Mouse (Mus musculus) heart, embryonic 13.5 days (tissue): ENCODE results near the gene Rnf151. TPM values are rescaled to one million over a fixed set of nuclear protein-coding genes. Genes with fewer than 3 reads are reported as not detected.

Experiments
- ATAC-seq: fragments of 200-750 bp; cut with Nextera tagmentation; 2 replicates; pipeline ENCODE4 v1.8.0; 2017; ENCODE audit warnings: moderate TSS enrichment; ENCODE audit not compliant: insufficient number of reproducible peaks, low FRiP score, low TSS enrichment; ENCODE audit errors: extremely low read depth
- H3K27ac ChIP-seq: fragments of 300-500 bp; sonication (generic); replicated peaks from 2 replicates; pipeline ENCODE4 v1.5.1; 2015; ENCODE audit warnings: moderate library complexity, mild to moderate bottlenecking, inconsistent platforms
- H3K27me3 ChIP-seq: fragments of 300-500 bp; sonication (generic); replicated peaks from 2 replicates; pipeline ENCODE4 v1.6.1; 2015; ENCODE audit warnings: mild to moderate bottlenecking, inconsistent platforms
- H3K36me3 ChIP-seq: fragments of 300-500 bp; sonication (generic); 2 replicates; pipeline ENCODE4 v1.6.1; 2015; ENCODE audit warnings: mild to moderate bottlenecking, inconsistent platforms
- H3K4me1 ChIP-seq: fragments of 300-500 bp; sonication (generic); 2 replicates; pipeline ENCODE4 v1.6.1; 2015; ENCODE audit warnings: inconsistent platforms
- H3K4me2 ChIP-seq: fragments of 300-500 bp; sonication (generic); 2 replicates; pipeline ENCODE4 v1.6.1; 2015; ENCODE audit warnings: inconsistent platforms, mild to moderate bottlenecking, moderate library complexity
- H3K4me3 ChIP-seq: fragments of 300-500 bp; sonication (generic); 2 replicates; pipeline ENCODE4 v1.5.1; 2015; ENCODE audit warnings: moderate library complexity, mild to moderate bottlenecking, inconsistent platforms
- H3K9ac ChIP-seq: fragments of 300-500 bp; sonication (generic); 2 replicates; pipeline ENCODE4 v1.6.1; 2015; ENCODE audit warnings: inconsistent platforms, mild to moderate bottlenecking, moderate library complexity
- H3K9me3 ChIP-seq: fragments of 300-500 bp; sonication (generic); 2 replicates; pipeline ENCODE4 v1.6.1; 2016; ENCODE audit warnings: inconsistent platforms
- WGBS: fragments of 180-500 bp; shearing (Covaris S2); methylation state at CpG from one replicate; pipeline ENCODE4 v1.1.7; 2015; ENCODE audit warnings: mixed read lengths; 5-methylcytosine and 5-hydroxymethylcytosine counted together
- polyA plus RNA-seq: library from polyadenylated mRNA; unstranded; fragments of >200 nt; fragmentation: Nextera tagmentation; extraction: Ambion mirVana; gene quantifications from 2 replicates; pipeline ENCODE4 v1.2.1, GENCODE M21; 2015

Gene Rnf151
- polyA plus RNA-seq: not detected in 2 replicates

DNA sequence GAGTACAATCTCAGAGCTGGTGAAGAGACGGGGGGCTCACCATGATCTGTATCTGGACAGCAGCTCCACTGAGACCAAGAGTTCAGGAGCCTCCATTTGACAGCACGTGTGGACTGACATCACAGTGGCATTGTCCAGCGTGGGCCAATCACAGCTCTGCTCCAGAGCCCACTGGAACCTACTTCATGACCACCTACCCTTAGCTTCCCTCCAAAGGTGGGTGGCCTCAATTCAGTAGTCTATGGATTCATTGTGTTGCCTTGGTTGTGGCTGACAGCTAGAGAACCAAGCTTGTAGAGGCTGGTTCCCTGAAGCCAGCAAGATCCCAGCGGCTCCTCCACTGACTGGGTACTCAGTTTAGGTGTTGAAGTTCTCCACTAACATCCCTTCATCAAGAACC, at the start of gene Rnf151, which contains the start of gene Rps2:
TSS of gene Rnf151 (minus strand) at position 121 of the 400 bp plus-strand sequence.
TSS of gene Rps2 (plus strand) at position 174 of the 400 bp plus-strand sequence.
- H3K36me3 ChIP-seq: peaks cover 47% of the 10 kb centered on the region
- H3K9me3 ChIP-seq: no peaks in the 10 kb centered on the region
- H3K9ac ChIP-seq: peak within 1 kb of the TSS; percentile 98
- no peak within 1 kb of the TSS for H3K27ac ChIP-seq
- peak within 1 kb of the TSS; percentile 74 for H3K4me2 ChIP-seq
- 77% methylated on average over 4 of the region's 4 CpGs for WGBS
- no peak for ATAC-seq
- H3K4me1 ChIP-seq: peaks cover 26% of the 10 kb centered on the region
- no peaks in the 10 kb centered on the region for H3K27me3 ChIP-seq
- H3K4me3 ChIP-seq: peak within 1 kb of the TSS; percentile 93

DNA sequence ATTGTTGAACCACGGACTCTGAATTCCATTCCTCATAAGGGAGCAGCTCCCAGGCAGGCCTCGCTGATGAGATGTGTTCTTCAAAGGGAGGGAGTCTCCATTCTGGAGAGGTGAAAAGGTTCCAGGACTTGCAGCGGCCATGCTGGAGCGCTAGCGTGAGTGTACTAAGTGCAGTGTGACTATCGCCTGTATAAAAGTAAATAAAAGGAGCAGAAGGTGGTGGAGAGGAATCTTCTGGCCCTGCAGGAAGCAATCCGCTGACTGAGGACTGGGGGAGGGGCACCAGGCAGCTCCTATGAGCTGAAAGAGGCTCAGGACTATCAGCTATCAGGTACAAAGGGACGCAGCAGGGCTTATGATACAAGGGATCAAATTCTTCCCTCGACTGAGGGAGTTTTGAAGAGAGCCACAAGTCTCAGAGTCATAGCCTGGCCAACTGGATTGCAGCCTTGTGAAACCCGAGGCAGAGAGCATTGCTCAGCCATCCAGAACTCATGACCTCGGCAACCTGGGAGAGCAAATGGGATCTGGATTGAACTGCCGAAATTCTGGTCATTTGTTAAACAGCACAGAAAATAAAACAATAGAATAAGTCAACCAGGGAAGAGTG, 48.5 kb upstream of the Rnf151 start:
- Histone ChIP-seq H3K9me3 (no peaks in the 10 kb centered on the region), H3K36me3 (no peaks in the 10 kb centered on the region), H3K4me2 (no peak overlapping the region), H3K27ac (no peak overlapping the region), H3K9ac (0 out of 2 replicates have a peak overlapping the region, but pooled peaks have one; percentile 8), H3K4me3 (no peak overlapping the region), H3K4me1 (peaks cover 29% of the 10 kb centered on the region), H3K27me3 (peaks cover 10% of the 10 kb centered on the region)
- no peak for ATAC-seq
- 25% methylated on average over 12 of the region's 12 CpGs for WGBS

GRCm38 (mm10) chr17:24765016-24765905, 47.4 kb upstream of the Rnf151 start:
- peaks cover 29% of the 10 kb centered on the region for H3K4me1 ChIP-seq
- H3K27ac ChIP-seq: no peak overlapping the region
- no peaks in the 10 kb centered on the region for H3K9me3 ChIP-seq
- H3K4me3 ChIP-seq: no peak overlapping the region
- no peaks in the 10 kb centered on the region for H3K36me3 ChIP-seq
- H3K27me3 ChIP-seq: peaks cover 15% of the 10 kb centered on the region
- WGBS: 35% methylated on average over 21 of the region's 22 CpGs
- peak overlapping the region; percentile 35 for H3K4me2 ChIP-seq
- no peak for ATAC-seq
- H3K9ac ChIP-seq: peak overlapping the region; percentile 20

- H3K4me1 ChIP-seq: peaks cover 23% of the 10 kb centered on the region
- H3K9ac ChIP-seq: no peak overlapping the region
- peaks cover 22% of the 10 kb centered on the region for H3K27me3 ChIP-seq
- ATAC-seq: no peak
- H3K4me2 ChIP-seq: no peak overlapping the region
- 58% methylated on average over 5 of the region's 5 CpGs for WGBS
- H3K36me3 ChIP-seq: no peaks in the 10 kb centered on the region
- no peak overlapping the region for H3K4me3 ChIP-seq
- H3K9me3 ChIP-seq: no peaks in the 10 kb centered on the region
- H3K27ac ChIP-seq: no peak overlapping the region
Measured at GRCm38 (mm10) chr17:24761121-24761520, 43.3 kb upstream of the Rnf151 start.

DNA sequence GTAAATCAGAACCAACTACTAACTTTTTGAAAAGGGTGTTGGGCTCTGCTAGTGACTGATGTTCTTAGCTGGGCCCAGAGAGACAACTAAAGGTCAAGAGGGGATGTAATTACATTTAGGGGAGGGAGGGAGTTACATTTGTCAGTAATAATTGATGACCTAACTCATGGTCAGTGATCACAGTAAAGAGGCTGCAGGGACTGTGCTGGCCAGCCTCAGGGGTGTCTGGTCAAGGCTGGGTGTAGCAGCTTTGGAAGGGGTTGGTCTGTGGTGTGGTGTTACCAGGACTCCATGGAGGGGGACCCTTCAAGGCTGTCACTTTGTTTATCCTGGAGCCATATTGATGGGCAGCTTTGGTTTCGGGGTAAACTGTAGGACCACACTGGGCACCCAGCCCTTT, 39.5 kb upstream of the Rnf151 start:
- Histone ChIP-seq H3K27me3 (peaks cover 59% of the 10 kb centered on the region), H3K4me1 (peaks cover 18% of the 10 kb centered on the region), H3K9me3 (no peaks in the 10 kb centered on the region), H3K36me3 (no peaks in the 10 kb centered on the region), H3K4me3 (no peak overlapping the region), H3K4me2 (no peak overlapping the region), H3K9ac (no peak overlapping the region), H3K27ac (no peak overlapping the region)
- 65% methylated on average over 1 of the region's 1 CpGs for WGBS
- no peak for ATAC-seq

- H3K27ac ChIP-seq: no peak within 1 kb of the TSS
- H3K4me2 ChIP-seq: peak within 1 kb of the TSS; percentile 96
- WGBS: under 1% methylated on average over 68 of the region's 82 CpGs
- H3K36me3 ChIP-seq: no peaks in the 10 kb centered on the region
- peak; percentile 70; the same call in 1 of the 2 replicates for ATAC-seq
- H3K9ac ChIP-seq: peak within 1 kb of the TSS; percentile 71
- peaks cover 13% of the 10 kb centered on the region for H3K4me1 ChIP-seq
- H3K9me3 ChIP-seq: no peaks in the 10 kb centered on the region
- H3K4me3 ChIP-seq: peak within 1 kb of the TSS; percentile 61
- peaks cover 93% of the 10 kb centered on the region for H3K27me3 ChIP-seq
Measured at GRCm38 (mm10) chr17:24752415-24753394, 34.8 kb upstream of the Rnf151 start, which contains the start of gene Hs3st6. Hs3st6 (plus strand) TSS chr17:24752988.

DNA sequence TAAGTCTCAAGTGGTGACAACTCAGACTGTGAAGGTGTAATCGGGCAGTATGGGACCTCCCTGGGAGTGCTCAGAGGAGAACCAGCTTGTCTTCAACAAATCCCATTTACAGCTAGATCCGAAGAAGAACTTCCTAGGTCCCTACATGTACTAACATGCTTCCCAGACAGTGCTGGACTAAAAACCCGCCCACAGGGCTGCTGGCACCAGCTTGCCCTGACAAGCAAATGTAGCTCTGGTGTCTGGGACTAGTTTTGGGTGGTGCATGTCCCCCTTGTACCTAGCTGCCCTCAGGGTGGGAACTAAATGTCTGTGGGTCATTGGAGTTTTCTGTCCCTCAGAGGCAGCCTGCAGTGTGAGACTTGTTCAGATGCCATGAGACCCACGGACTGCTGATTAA, 33.7 kb upstream of the Rnf151 start:
- ATAC-seq: no peak
- 9% methylated on average over 4 of the region's 4 CpGs for WGBS

GRCm38 (mm10) chr17:24746986-24747385, 29.1 kb upstream of the Rnf151 start:
- no peak for ATAC-seq
- Histone ChIP-seq H3K27ac (no peak overlapping the region), H3K36me3 (peaks cover 8% of the 10 kb centered on the region), H3K4me2 (no peak overlapping the region), H3K9me3 (no peaks in the 10 kb centered on the region), H3K4me1 (no peaks in the 10 kb centered on the region), H3K9ac (no peak overlapping the region), H3K27me3 (peaks cover 47% of the 10 kb centered on the region), H3K4me3 (no peak overlapping the region)
- WGBS: 48% methylated on average over 4 of the region's 4 CpGs

More for the DNA sequence above, 33.7 kb upstream of the Rnf151 start:
- no peak overlapping the region for H3K4me3 ChIP-seq
- H3K9ac ChIP-seq: no peak overlapping the region
- peaks cover 13% of the 10 kb centered on the region for H3K4me1 ChIP-seq
- H3K36me3 ChIP-seq: no peaks in the 10 kb centered on the region
- H3K4me2 ChIP-seq: no peak overlapping the region
- H3K9me3 ChIP-seq: no peaks in the 10 kb centered on the region
- peaks cover 86% of the 10 kb centered on the region for H3K27me3 ChIP-seq
- H3K27ac ChIP-seq: no peak overlapping the region

GRCm38 (mm10) chr17:24745526-24746497, 27.9 kb upstream of the Rnf151 start:
- H3K4me2 ChIP-seq: no peak overlapping the region
- no peaks in the 10 kb centered on the region for H3K4me1 ChIP-seq
- no peak overlapping the region for H3K4me3 ChIP-seq
- ATAC-seq: no peak
- H3K36me3 ChIP-seq: peaks cover 20% of the 10 kb centered on the region
- no peaks in the 10 kb centered on the region for H3K9me3 ChIP-seq
- no peak overlapping the region for H3K27ac ChIP-seq
- H3K9ac ChIP-seq: no peak overlapping the region
- 17% methylated on average over 7 of the region's 7 CpGs for WGBS
- H3K27me3 ChIP-seq: peaks cover 36% of the 10 kb centered on the region

DNA sequence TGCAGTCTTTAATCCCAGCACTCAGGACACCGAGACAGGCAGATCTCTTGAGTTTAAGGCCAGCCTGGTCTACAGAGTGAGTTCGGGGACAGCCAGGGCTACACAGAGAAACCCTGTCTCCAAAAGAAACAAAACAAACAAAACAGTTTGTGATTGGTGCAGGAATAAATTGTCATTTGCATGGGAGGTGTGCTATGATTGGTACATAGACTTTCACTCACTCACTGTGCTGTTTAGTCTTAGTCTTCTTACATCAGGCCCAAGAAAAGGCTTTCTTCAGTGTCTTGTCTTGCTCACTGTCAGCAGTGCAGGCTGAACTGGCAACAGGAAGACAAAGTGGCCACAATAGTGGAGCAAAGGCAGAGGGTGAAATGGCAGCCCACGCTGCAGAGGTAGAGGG, 26.5 kb upstream of the Rnf151 start:
- no peak for ATAC-seq
- peaks cover 32% of the 10 kb centered on the region for H3K36me3 ChIP-seq
- no peak overlapping the region for H3K4me3 ChIP-seq
- WGBS: 53% methylated on average over 3 of the region's 3 CpGs
- no peaks in the 10 kb centered on the region for H3K9me3 ChIP-seq
- no peaks in the 10 kb centered on the region for H3K4me1 ChIP-seq
- H3K4me2 ChIP-seq: no peak overlapping the region
- H3K27me3 ChIP-seq: peaks cover 23% of the 10 kb centered on the region; the same call in 1 of the 2 replicates
- no peak overlapping the region for H3K27ac ChIP-seq
- H3K9ac ChIP-seq: no peak overlapping the region
